Mouse (Mus musculus): Measurements from ENCODE around the gene Rbl2. TPM values are rescaled to one million over a fixed set of nuclear protein-coding genes. Genes with fewer than 3 reads are reported as not detected.

Gene Rbl2
- polyA plus RNA-seq, 1 experiment from 2014 or later, result 20.8 TPM

- Histone ChIP-seq H3K36me3 (ENCODE audit: control insufficient read depth, insufficient read depth, low read length) (peaks cover 36% of the 10 kb centered on the region), H3K4me2 (ENCODE audit: low read depth, low read length) (no peak overlapping the region), H3K4me3 (ENCODE audit: low read length) (no peak overlapping the region), H3K4me1 (replicated peaks; ENCODE audit: control insufficient read depth, insufficient read depth, low read length) (no peaks in the 10 kb centered on the region), H3K27me3 (ENCODE audit: control insufficient read depth, insufficient read depth, low read depth, low read length) (no peaks in the 10 kb centered on the region), H3K9me3 (ENCODE audit: control insufficient read depth, low read length) (no peaks in the 10 kb centered on the region), H3K27ac (ENCODE audit: low read length) (no peak overlapping the region), H3K9ac (ENCODE audit: low read length) (no peak overlapping the region)
- ATAC-seq (ENCODE audit: low read depth), result no peak
- 89% methylated on average over 12 of the region's 12 CpGs for WGBS
Measured at GRCm38 (mm10) chr8:91082428-91082827, 12.6 kb downstream of the Rbl2 start.

- Histone ChIP-seq H3K4me3 (ENCODE audit: low read length) (no peak overlapping the region), H3K27me3 (ENCODE audit: control insufficient read depth, insufficient read depth, low read depth, low read length) (no peaks in the 10 kb centered on the region), H3K4me2 (ENCODE audit: low read depth, low read length) (no peak overlapping the region), H3K36me3 (ENCODE audit: control insufficient read depth, insufficient read depth, low read length) (peaks cover 31% of the 10 kb centered on the region), H3K9me3 (ENCODE audit: control insufficient read depth, low read length) (no peaks in the 10 kb centered on the region), H3K27ac (ENCODE audit: low read length) (no peak overlapping the region), H3K4me1 (replicated peaks; ENCODE audit: control insufficient read depth, insufficient read depth, low read length) (0 out of 2 replicates have a peak, but pooled peaks cover 2% of the 10 kb centered on the region), H3K9ac (ENCODE audit: low read length) (no peak overlapping the region)
- WGBS, result 93% methylated on average over 7 of the region's 7 CpGs
- no peak for ATAC-seq (ENCODE audit: low read depth)
Measured at GRCm38 (mm10) chr8:91088452-91088851, 18.6 kb downstream of the Rbl2 start.

- H3K4me2 ChIP-seq (ENCODE audit: low read depth, low read length), result no peak overlapping the region
- H3K36me3 ChIP-seq (ENCODE audit: control insufficient read depth, insufficient read depth, low read length), result peaks cover 26% of the 10 kb centered on the region
- H3K9ac ChIP-seq (ENCODE audit: low read length), result no peak overlapping the region
- H3K9me3 ChIP-seq (ENCODE audit: control insufficient read depth, low read length), result no peaks in the 10 kb centered on the region
- H3K4me1 ChIP-seq (replicated peaks; ENCODE audit: control insufficient read depth, insufficient read depth, low read length), result 0 out of 2 replicates have a peak, but pooled peaks cover 2% of the 10 kb centered on the region
- H3K4me3 ChIP-seq (ENCODE audit: low read length), result no peak overlapping the region
- peak overlapping the region; percentile 66; the same call in 1 of the 2 replicates for H3K27ac ChIP-seq (ENCODE audit: low read length)
- peak; percentile 71 for ATAC-seq (ENCODE audit: low read depth)
- 66% methylated on average over 2 of the region's 2 CpGs for WGBS
- no peaks in the 10 kb centered on the region for H3K27me3 ChIP-seq (ENCODE audit: control insufficient read depth, insufficient read depth, low read depth, low read length)
Measured at GRCm38 (mm10) chr8:91089601-91090000, 19.7 kb downstream of the Rbl2 start.

GRCm38 (mm10) chr8:91094135-91094534, 24.3 kb downstream of the Rbl2 start:
- Histone ChIP-seq H3K36me3 (ENCODE audit: control insufficient read depth, insufficient read depth, low read length) (peaks cover 26% of the 10 kb centered on the region), H3K27me3 (ENCODE audit: control insufficient read depth, insufficient read depth, low read depth, low read length) (no peaks in the 10 kb centered on the region), H3K4me1 (replicated peaks; ENCODE audit: control insufficient read depth, insufficient read depth, low read length) (0 out of 2 replicates have a peak, but pooled peaks cover 2% of the 10 kb centered on the region), H3K4me2 (ENCODE audit: low read depth, low read length) (no peak overlapping the region), H3K4me3 (ENCODE audit: low read length) (no peak overlapping the region), H3K9ac (ENCODE audit: low read length) (no peak overlapping the region), H3K27ac (ENCODE audit: low read length) (no peak overlapping the region), H3K9me3 (ENCODE audit: control insufficient read depth, low read length) (no peaks in the 10 kb centered on the region)
- WGBS, result 60% methylated on average over 5 of the region's 5 CpGs
- no peak for ATAC-seq (ENCODE audit: low read depth)

- 80% methylated on average over 6 of the region's 6 CpGs for WGBS
- Histone ChIP-seq H3K4me1 (replicated peaks; ENCODE audit: control insufficient read depth, insufficient read depth, low read length) (no peaks in the 10 kb centered on the region), H3K27ac (ENCODE audit: low read length) (no peak overlapping the region), H3K9me3 (ENCODE audit: control insufficient read depth, low read length) (no peaks in the 10 kb centered on the region), H3K4me2 (ENCODE audit: low read depth, low read length) (no peak overlapping the region), H3K4me3 (ENCODE audit: low read length) (no peak overlapping the region), H3K9ac (ENCODE audit: low read length) (no peak overlapping the region), H3K36me3 (ENCODE audit: control insufficient read depth, insufficient read depth, low read length) (peaks cover 23% of the 10 kb centered on the region), H3K27me3 (ENCODE audit: control insufficient read depth, insufficient read depth, low read depth, low read length) (no peaks in the 10 kb centered on the region)
- ATAC-seq (ENCODE audit: low read depth), result no peak
Measured at GRCm38 (mm10) chr8:91098106-91098505, 28.2 kb downstream of the Rbl2 start.

GRCm38 (mm10) chr8:91106271-91106670, 36.4 kb downstream of the Rbl2 start:
- no peak overlapping the region for H3K4me3 ChIP-seq (ENCODE audit: low read length)
- H3K27ac ChIP-seq (ENCODE audit: low read length), result peak overlapping the region; percentile 25; the same call in 1 of the 2 replicates
- no peaks in the 10 kb centered on the region for H3K9me3 ChIP-seq (ENCODE audit: control insufficient read depth, low read length)
- no peaks in the 10 kb centered on the region for H3K4me1 ChIP-seq (replicated peaks; ENCODE audit: control insufficient read depth, insufficient read depth, low read length)
- no peaks in the 10 kb centered on the region for H3K27me3 ChIP-seq (ENCODE audit: control insufficient read depth, insufficient read depth, low read depth, low read length)
- WGBS, result 64% methylated on average over 12 of the region's 12 CpGs
- peaks cover 11% of the 10 kb centered on the region; the same call in 1 of the 2 replicates for H3K36me3 ChIP-seq (ENCODE audit: control insufficient read depth, insufficient read depth, low read length)
- no peak overlapping the region for H3K9ac ChIP-seq (ENCODE audit: low read length)
- peak overlapping the region; percentile 31 for H3K4me2 ChIP-seq (ENCODE audit: low read depth, low read length)
- ATAC-seq (ENCODE audit: low read depth), result peak; percentile 49; the same call in 1 of the 2 replicates

GRCm38 (mm10) chr8:91111868-91112477, 42.1 kb downstream of the Rbl2 start:
- Histone ChIP-seq H3K27me3 (ENCODE audit: control insufficient read depth, insufficient read depth, low read depth, low read length) (no peaks in the 10 kb centered on the region), H3K4me2 (ENCODE audit: low read depth, low read length) (no peak overlapping the region), H3K4me1 (replicated peaks; ENCODE audit: control insufficient read depth, insufficient read depth, low read length) (no peaks in the 10 kb centered on the region), H3K4me3 (ENCODE audit: low read length) (no peak overlapping the region), H3K9ac (ENCODE audit: low read length) (no peak overlapping the region), H3K9me3 (ENCODE audit: control insufficient read depth, low read length) (no peaks in the 10 kb centered on the region), H3K36me3 (ENCODE audit: control insufficient read depth, insufficient read depth, low read length) (peaks cover 19% of the 10 kb centered on the region), H3K27ac (ENCODE audit: low read length) (no peak overlapping the region)
- ATAC-seq (ENCODE audit: low read depth), result no peak
- WGBS, result 89% methylated on average over 5 of the region's 5 CpGs

GRCm38 (mm10) chr8:91114428-91114827, 44.6 kb downstream of the Rbl2 start:
- Histone ChIP-seq H3K4me1 (replicated peaks; ENCODE audit: control insufficient read depth, insufficient read depth, low read length) (no peaks in the 10 kb centered on the region), H3K27ac (ENCODE audit: low read length) (no peak overlapping the region), H3K9me3 (ENCODE audit: control insufficient read depth, low read length) (no peaks in the 10 kb centered on the region), H3K4me3 (ENCODE audit: low read length) (no peak overlapping the region), H3K36me3 (ENCODE audit: control insufficient read depth, insufficient read depth, low read length) (peaks cover 27% of the 10 kb centered on the region), H3K9ac (ENCODE audit: low read length) (no peak overlapping the region), H3K27me3 (ENCODE audit: control insufficient read depth, insufficient read depth, low read depth, low read length) (no peaks in the 10 kb centered on the region), H3K4me2 (ENCODE audit: low read depth, low read length) (no peak overlapping the region)
- WGBS, result 86% methylated on average over 5 of the region's 5 CpGs
- no peak for ATAC-seq (ENCODE audit: low read depth)

- Histone ChIP-seq H3K9me3 (ENCODE audit: control insufficient read depth, low read length) (no peaks in the 10 kb centered on the region), H3K4me2 (ENCODE audit: low read depth, low read length) (no peak overlapping the region), H3K27ac (ENCODE audit: low read length) (no peak overlapping the region), H3K4me3 (ENCODE audit: low read length) (no peak overlapping the region), H3K27me3 (ENCODE audit: control insufficient read depth, insufficient read depth, low read depth, low read length) (no peaks in the 10 kb centered on the region), H3K4me1 (replicated peaks; ENCODE audit: control insufficient read depth, insufficient read depth, low read length) (no peaks in the 10 kb centered on the region), H3K9ac (ENCODE audit: low read length) (no peak overlapping the region), H3K36me3 (ENCODE audit: control insufficient read depth, insufficient read depth, low read length) (peaks cover 28% of the 10 kb centered on the region)
- WGBS, result 51% methylated on average over 11 of the region's 11 CpGs
- ATAC-seq (ENCODE audit: low read depth), result no peak
Measured at GRCm38 (mm10) chr8:91114910-91115309, 45.1 kb downstream of the Rbl2 start.
